Mouse (Mus musculus) liver, embryonic 12.5 days (tissue): ENCODE data around the gene Zeb2. TPM values are rescaled to one million over a fixed set of nuclear protein-coding genes. Genes with fewer than 3 reads are reported as not detected.

Experiments used
- ATAC-seq: fragments of 200-750 bp; cut with Nextera tagmentation; 2 replicates; pipeline ENCODE4 v1.8.0; 2017; ENCODE audit warnings: moderate number of reproducible peaks, mild to moderate bottlenecking, moderate library complexity
- H3K27ac ChIP-seq: fragments of 300-500 bp; sonication (generic); 2 replicates; pipeline ENCODE4 v1.5.1; 2016; ENCODE audit warnings: mild to moderate bottlenecking
- H3K27me3 ChIP-seq: fragments of 300-500 bp; sonication (generic); replicated peaks from 2 replicates; pipeline ENCODE4 v1.6.1; 2016; ENCODE audit warnings: mild to moderate bottlenecking, moderate library complexity
- H3K36me3 ChIP-seq: fragments of 300-500 bp; sonication (generic); 2 replicates; pipeline ENCODE4 v1.6.1; 2016; ENCODE audit warnings: mild to moderate bottlenecking, moderate library complexity
- H3K4me1 ChIP-seq: fragments of 300-500 bp; sonication (generic); 2 replicates; pipeline ENCODE4 v1.6.1; 2016
- H3K4me2 ChIP-seq: fragments of 300-500 bp; sonication (generic); 2 replicates; pipeline ENCODE4 v1.6.1; 2016; ENCODE audit warnings: mild to moderate bottlenecking, moderate library complexity
- H3K4me3 ChIP-seq: fragments of 300-500 bp; sonication (generic); 2 replicates; pipeline ENCODE4 v1.5.1; 2016; ENCODE audit warnings: mild to moderate bottlenecking, moderate library complexity
- H3K9ac ChIP-seq: fragments of 300-500 bp; sonication (generic); 2 replicates; pipeline ENCODE4 v1.6.1; 2016; ENCODE audit warnings: mild to moderate bottlenecking, moderate library complexity
- H3K9me3 ChIP-seq: fragments of 300-500 bp; sonication (generic); replicated peaks from 2 replicates; pipeline ENCODE4 v1.6.1; 2016; ENCODE audit warnings: mild to moderate bottlenecking, moderate library complexity
- WGBS: fragments of 180-500 bp; shearing (Covaris S2); methylation state at CpG from one replicate; pipeline ENCODE4 v1.1.7; 2016; ENCODE audit not compliant: insufficient replicate concordance; 5-methylcytosine and 5-hydroxymethylcytosine counted together
- polyA plus RNA-seq: library from polyadenylated mRNA; unstranded; fragments of >200 nt; fragmentation: Nextera tagmentation; extraction: Ambion mirVana; gene quantifications from 2 replicates; pipeline ENCODE4 v1.2.1, GENCODE M21; 2016

Zeb2 gene
- polyA plus RNA-seq, 1 experiment from 2014 or later: 22.1 TPM

GRCm38 (mm10) chr2:45056856-45057562 is 60.2 kb downstream of the Zeb2 start:
- H3K36me3 ChIP-seq: peaks cover 15% of the 10 kb centered on the region
- peak overlapping the region; percentile 67 for H3K4me2 ChIP-seq
- H3K27ac ChIP-seq: peak overlapping the region; percentile 94
- WGBS: 42% methylated on average over 10 of the region's 10 CpGs
- H3K9ac ChIP-seq: peak overlapping the region; percentile 58; the same call in 1 of the 2 replicates
- H3K4me3 ChIP-seq: 0 out of 2 replicates have a peak overlapping the region, but pooled peaks have one; percentile 2
- H3K9me3 ChIP-seq: no peaks in the 10 kb centered on the region
- no peaks in the 10 kb centered on the region for H3K27me3 ChIP-seq
- ATAC-seq: no peak
- peaks cover 95% of the 10 kb centered on the region for H3K4me1 ChIP-seq

GRCm38 (mm10) chr2:45055926-45056325 is 61.3 kb downstream of the Zeb2 start:
- Histone ChIP-seq H3K27ac (peak overlapping the region; percentile 94), H3K4me2 (peak overlapping the region; percentile 67), H3K4me3 (peak overlapping the region; percentile 24), H3K4me1 (peaks cover 92% of the 10 kb centered on the region), H3K9me3 (no peaks in the 10 kb centered on the region), H3K27me3 (no peaks in the 10 kb centered on the region), H3K9ac (peak overlapping the region; percentile 66), H3K36me3 (peaks cover 13% of the 10 kb centered on the region)
- ATAC-seq: peak; percentile 86
- 27% methylated on average over 6 of the region's 6 CpGs for WGBS

- peaks cover 86% of the 10 kb centered on the region for H3K4me1 ChIP-seq
- H3K9me3 ChIP-seq: no peaks in the 10 kb centered on the region
- ATAC-seq: peak; percentile 67
- H3K36me3 ChIP-seq: peaks cover 10% of the 10 kb centered on the region
- peak overlapping the region; percentile 15 for H3K4me3 ChIP-seq
- WGBS: 28% methylated on average over 8 of the region's 8 CpGs
- peak overlapping the region; percentile 94 for H3K27ac ChIP-seq
- H3K4me2 ChIP-seq: peak overlapping the region; percentile 67
- peak overlapping the region; percentile 66 for H3K9ac ChIP-seq
- no peaks in the 10 kb centered on the region for H3K27me3 ChIP-seq
These were observed 62.1 kb downstream of the Zeb2 start for GRCm38 (mm10) chr2:45055034-45055615.

- 70% methylated on average over 11 of the region's 11 CpGs for WGBS
- Histone ChIP-seq H3K27me3 (no peaks in the 10 kb centered on the region), H3K4me2 (peak overlapping the region; percentile 67), H3K4me1 (peaks cover 87% of the 10 kb centered on the region), H3K9ac (peak overlapping the region; percentile 66), H3K27ac (peak overlapping the region; percentile 94), H3K4me3 (no peak overlapping the region), H3K9me3 (no peaks in the 10 kb centered on the region), H3K36me3 (peaks cover 12% of the 10 kb centered on the region)
- no peak for ATAC-seq
These were observed 62.8 kb downstream of the Zeb2 start for GRCm38 (mm10) chr2:45054070-45055025.

GRCm38 (mm10) chr2:45052587-45052986 is 64.6 kb downstream of the Zeb2 start:
- H3K4me3 ChIP-seq: no peak overlapping the region
- peaks cover 86% of the 10 kb centered on the region for H3K4me1 ChIP-seq
- WGBS: 54% methylated on average over 4 of the region's 4 CpGs
- H3K27ac ChIP-seq: peak overlapping the region; percentile 10; the same call in 1 of the 2 replicates
- H3K9ac ChIP-seq: no peak overlapping the region
- H3K4me2 ChIP-seq: no peak overlapping the region
- no peak for ATAC-seq
- peaks cover 12% of the 10 kb centered on the region for H3K36me3 ChIP-seq
- H3K27me3 ChIP-seq: no peaks in the 10 kb centered on the region
- no peaks in the 10 kb centered on the region for H3K9me3 ChIP-seq

- Histone ChIP-seq H3K27ac (no peak overlapping the region), H3K4me2 (no peak overlapping the region), H3K4me3 (no peak overlapping the region), H3K9ac (no peak overlapping the region), H3K27me3 (no peaks in the 10 kb centered on the region), H3K4me1 (peaks cover 85% of the 10 kb centered on the region), H3K9me3 (no peaks in the 10 kb centered on the region), H3K36me3 (peaks cover 12% of the 10 kb centered on the region)
- 83% methylated on average over 2 of the region's 2 CpGs for WGBS
- no peak for ATAC-seq
These were observed 65.9 kb downstream of the Zeb2 start for GRCm38 (mm10) chr2:45051321-45051720.

- peaks cover 85% of the 10 kb centered on the region for H3K4me1 ChIP-seq
- ATAC-seq: no peak
- H3K36me3 ChIP-seq: peaks cover 12% of the 10 kb centered on the region
- H3K4me3 ChIP-seq: no peak overlapping the region
- H3K27me3 ChIP-seq: no peaks in the 10 kb centered on the region
- no peaks in the 10 kb centered on the region for H3K9me3 ChIP-seq
- WGBS: 58% methylated on average over 4 of the region's 4 CpGs
- 0 out of 2 replicates have a peak overlapping the region, but pooled peaks have one; percentile 30 for H3K27ac ChIP-seq
- H3K4me2 ChIP-seq: no peak overlapping the region
- H3K9ac ChIP-seq: no peak overlapping the region
These were observed 67.3 kb downstream of the Zeb2 start for GRCm38 (mm10) chr2:45049923-45050322.

- H3K4me2 ChIP-seq: no peak overlapping the region
- no peak overlapping the region for H3K9ac ChIP-seq
- whole genome bisulfite sequencing: 33% methylated on average over 2 of the region's 2 CpGs
- no peak overlapping the region for H3K4me3 ChIP-seq
- H3K27me3 ChIP-seq: no peaks in the 10 kb centered on the region
- ATAC-seq: peak; percentile 67
- H3K4me1 ChIP-seq: peaks cover 85% of the 10 kb centered on the region
- H3K9me3 ChIP-seq: no peaks in the 10 kb centered on the region
- H3K27ac ChIP-seq: peak overlapping the region; percentile 58
- peaks cover 12% of the 10 kb centered on the region for H3K36me3 ChIP-seq
These were observed 67.9 kb downstream of the Zeb2 start for GRCm38 (mm10) chr2:45049279-45049678.

GRCm38 (mm10) chr2:45040706-45041312 is 76.4 kb downstream of the Zeb2 start:
- H3K4me1 ChIP-seq: peaks cover 94% of the 10 kb centered on the region
- peak overlapping the region; percentile 86 for H3K27ac ChIP-seq
- H3K9me3 ChIP-seq: no peaks in the 10 kb centered on the region
- no peaks in the 10 kb centered on the region for H3K36me3 ChIP-seq
- H3K4me2 ChIP-seq: peak overlapping the region; percentile 51
- peak; percentile 88 for ATAC-seq
- H3K4me3 ChIP-seq: 0 out of 2 replicates have a peak overlapping the region, but pooled peaks have one; percentile 2
- peak overlapping the region; percentile 52 for H3K9ac ChIP-seq
- no peaks in the 10 kb centered on the region for H3K27me3 ChIP-seq
- WGBS: 35% methylated on average over 13 of the region's 13 CpGs

GRCm38 (mm10) chr2:45039503-45039902 is 77.7 kb downstream of the Zeb2 start:
- Histone ChIP-seq H3K9me3 (no peaks in the 10 kb centered on the region), H3K9ac (peak overlapping the region; percentile 35), H3K36me3 (no peaks in the 10 kb centered on the region), H3K27me3 (no peaks in the 10 kb centered on the region), H3K27ac (peak overlapping the region; percentile 86), H3K4me1 (peaks cover 94% of the 10 kb centered on the region), H3K4me2 (peak overlapping the region; percentile 16; the same call in 1 of the 2 replicates), H3K4me3 (no peak overlapping the region)
- no peak for ATAC-seq

GRCm38 (mm10) chr2:45028091-45028638 is 89.0 kb downstream of the Zeb2 start:
- no peaks in the 10 kb centered on the region for H3K9me3 ChIP-seq
- no peaks in the 10 kb centered on the region for H3K36me3 ChIP-seq
- 82% methylated on average over 7 of the region's 7 CpGs for WGBS
- H3K4me2 ChIP-seq: no peak overlapping the region
- ATAC-seq: no peak
- no peak overlapping the region for H3K4me3 ChIP-seq
- H3K4me1 ChIP-seq: peaks cover 29% of the 10 kb centered on the region
- H3K27me3 ChIP-seq: no peaks in the 10 kb centered on the region
- H3K9ac ChIP-seq: no peak overlapping the region
- H3K27ac ChIP-seq: no peak overlapping the region
